Mouse (Mus musculus): ENCODE measurements around the gene Arl6ip6. TPM values are rescaled to one million over a fixed set of nuclear protein-coding genes. Genes with fewer than 3 reads are reported as not detected.

Gene Arl6ip6
- polyA plus RNA-seq (2015; fragmentation: Nextera tagmentation; extraction: Ambion mirVana): 19.6 and 21.4 TPM in 2 replicates

DNA sequence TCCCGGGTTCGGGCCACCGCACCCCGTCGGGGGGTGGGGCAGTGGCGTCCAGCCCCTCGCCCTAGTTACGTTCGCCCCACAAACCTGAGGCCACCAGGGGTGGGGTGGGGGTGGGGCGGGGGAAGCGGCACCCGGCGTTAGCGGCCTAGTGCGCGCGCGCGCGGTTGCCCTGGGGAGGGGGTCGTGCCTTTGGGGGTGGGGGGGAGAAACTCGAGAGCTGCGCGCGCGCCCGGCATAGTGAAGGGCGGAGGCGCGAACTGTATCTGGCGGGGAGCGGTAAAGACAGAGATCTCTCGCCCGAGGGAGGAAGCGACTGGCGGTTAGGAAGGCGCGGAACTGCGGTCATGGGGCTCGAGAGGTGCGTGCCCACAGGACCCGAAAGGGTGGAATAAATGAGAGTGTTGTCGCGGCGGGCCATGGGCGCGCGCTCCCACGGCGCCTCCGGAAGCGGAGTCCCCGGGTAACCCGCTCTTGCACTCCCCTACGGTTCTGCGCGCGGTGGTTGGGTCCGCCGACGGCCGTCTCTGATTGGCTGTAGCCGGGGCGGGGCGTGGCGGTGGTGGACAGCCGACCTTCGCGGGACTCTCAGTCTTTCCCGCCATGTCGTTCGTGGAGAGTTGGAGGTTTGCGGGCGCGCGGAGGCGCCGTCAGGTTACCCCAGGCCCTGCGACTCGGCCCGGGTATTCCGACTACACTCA lies at the start of gene Arl6ip6:
Gene Arl6ip6, plus strand, starts transcription at position 204 of the 698 bp plus-strand sequence.
- no peaks in the 10 kb centered on the region for H3K27me3 ChIP-seq (replicated peaks; ENCODE audit: control insufficient read depth, insufficient read depth, low read length)
- 0 out of 2 replicates have a peak, but pooled peaks cover 6% of the 10 kb centered on the region for H3K4me1 ChIP-seq (replicated peaks; ENCODE audit: control insufficient read depth, insufficient read depth, low read length)
- no peak for TF ChIP-seq CTCF (IDR thresholded peaks at IDR 0.05; ENCODE audit: low read depth)
- under 1% methylated on average over 80 of the region's 82 CpGs for WGBS
- H3K9me3 ChIP-seq (ENCODE audit: control insufficient read depth): no peaks in the 10 kb centered on the region
- peak within 1 kb of the TSS; percentile 84 for H3K4me3 ChIP-seq (ENCODE audit: low read depth, low read length)
- H3K36me3 ChIP-seq (ENCODE audit: control insufficient read depth, insufficient read depth): peaks cover 6% of the 10 kb centered on the region
- peak within 1 kb of the TSS; percentile 77 for H3K4me2 ChIP-seq (replicated peaks; ENCODE audit: low read depth)
- ATAC-seq: peak; percentile 90
- H3K27ac ChIP-seq (ENCODE audit: low read depth, low read length): peak within 1 kb of the TSS; percentile 98
- H3K9ac ChIP-seq (ENCODE audit: low read depth, low read length): peak within 1 kb of the TSS; percentile 81

DNA sequence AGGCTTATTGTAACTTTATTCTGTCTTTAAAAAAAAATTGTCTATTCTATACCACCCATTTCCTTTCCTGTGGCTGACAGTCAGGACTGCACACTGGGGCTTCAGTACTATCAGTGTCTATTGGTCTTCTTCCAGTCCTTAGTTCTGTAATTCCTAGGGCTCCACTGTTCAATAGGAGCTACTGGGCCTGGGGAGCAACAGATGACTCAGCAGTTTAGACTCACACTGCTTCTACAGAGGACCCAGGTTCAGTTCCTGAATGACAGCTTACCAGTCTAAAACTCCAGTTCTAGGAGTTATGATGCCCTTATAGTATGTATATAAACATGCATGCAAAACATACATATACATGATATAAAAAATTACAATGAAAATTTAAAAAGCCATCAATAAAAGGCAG lies 44.7 kb upstream of the Arl6ip6 start:
- Histone ChIP-seq H3K4me3 (ENCODE audit: low read depth, low read length) (no peak overlapping the region), H3K9me3 (ENCODE audit: control insufficient read depth) (no peaks in the 10 kb centered on the region), H3K36me3 (ENCODE audit: control insufficient read depth, insufficient read depth) (peaks cover 48% of the 10 kb centered on the region), H3K27ac (ENCODE audit: low read depth, low read length) (no peak overlapping the region), H3K4me2 (replicated peaks; ENCODE audit: low read depth) (no peak overlapping the region), H3K4me1 (replicated peaks; ENCODE audit: control insufficient read depth, insufficient read depth, low read length) (no peaks in the 10 kb centered on the region), H3K9ac (ENCODE audit: low read depth, low read length) (no peak overlapping the region), H3K27me3 (replicated peaks; ENCODE audit: control insufficient read depth, insufficient read depth, low read length) (no peaks in the 10 kb centered on the region)
- ATAC-seq: no peak
- no peak for TF ChIP-seq CTCF (IDR thresholded peaks at IDR 0.05; ENCODE audit: low read depth)

DNA sequence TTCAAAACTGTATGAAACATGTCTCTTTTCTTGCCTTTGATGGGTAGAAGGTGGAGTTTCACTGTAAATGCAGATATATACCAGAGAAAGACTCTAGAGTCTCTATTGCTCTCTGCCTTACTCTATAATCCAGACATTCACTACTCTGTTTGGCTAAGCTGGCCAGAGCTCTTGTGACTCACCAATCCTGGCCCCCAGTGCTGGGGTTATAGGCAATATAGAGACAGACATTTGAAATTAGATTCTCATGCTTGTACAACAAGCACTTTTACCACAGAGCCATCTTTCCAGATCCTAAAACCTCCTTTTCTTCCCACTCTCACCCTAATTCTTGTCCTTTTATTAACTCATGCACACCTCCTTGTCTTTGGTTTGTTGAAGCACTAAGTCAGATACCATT lies 17.6 kb upstream of the Arl6ip6 start:
- Histone ChIP-seq H3K9me3 (ENCODE audit: control insufficient read depth) (no peaks in the 10 kb centered on the region), H3K27me3 (replicated peaks; ENCODE audit: control insufficient read depth, insufficient read depth, low read length) (no peaks in the 10 kb centered on the region), H3K4me1 (replicated peaks; ENCODE audit: control insufficient read depth, insufficient read depth, low read length) (no peaks in the 10 kb centered on the region), H3K4me2 (replicated peaks; ENCODE audit: low read depth) (no peak overlapping the region), H3K9ac (ENCODE audit: low read depth, low read length) (no peak overlapping the region), H3K36me3 (ENCODE audit: control insufficient read depth, insufficient read depth) (peaks cover 18% of the 10 kb centered on the region), H3K27ac (ENCODE audit: low read depth, low read length) (no peak overlapping the region), H3K4me3 (ENCODE audit: low read depth, low read length) (no peak overlapping the region)
- ATAC-seq: no peak
- TF ChIP-seq CTCF (IDR thresholded peaks at IDR 0.05; ENCODE audit: low read depth): no peak

DNA sequence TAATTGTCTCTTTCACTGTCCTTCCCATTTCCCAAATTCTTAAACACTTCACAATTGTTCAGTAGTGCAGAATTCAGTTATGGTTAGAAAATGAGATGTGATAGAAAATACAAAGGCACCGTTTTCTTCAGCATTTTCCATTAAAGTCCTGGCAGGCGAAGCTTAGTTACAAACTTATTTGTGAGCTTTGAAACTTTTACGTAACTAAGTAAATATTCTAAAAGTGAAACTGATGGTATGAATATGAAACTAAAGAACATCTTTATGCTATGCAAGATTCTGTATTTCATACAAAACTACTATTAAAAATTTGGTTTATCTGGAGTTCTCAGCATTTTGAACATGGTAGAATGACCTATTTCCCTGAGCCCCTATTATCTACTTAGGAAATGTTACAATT lies 12.6 kb upstream of the Arl6ip6 start:
- Histone ChIP-seq H3K9me3 (ENCODE audit: control insufficient read depth) (no peaks in the 10 kb centered on the region), H3K27ac (ENCODE audit: low read depth, low read length) (no peak overlapping the region), H3K27me3 (replicated peaks; ENCODE audit: control insufficient read depth, insufficient read depth, low read length) (no peaks in the 10 kb centered on the region), H3K4me2 (replicated peaks; ENCODE audit: low read depth) (no peak overlapping the region), H3K4me1 (replicated peaks; ENCODE audit: control insufficient read depth, insufficient read depth, low read length) (no peaks in the 10 kb centered on the region), H3K9ac (ENCODE audit: low read depth, low read length) (no peak overlapping the region), H3K4me3 (ENCODE audit: low read depth, low read length) (no peak overlapping the region), H3K36me3 (ENCODE audit: control insufficient read depth, insufficient read depth) (peaks cover 17% of the 10 kb centered on the region)
- TF ChIP-seq CTCF (IDR thresholded peaks at IDR 0.05; ENCODE audit: low read depth): no peak
- 76% methylated on average over 3 of the region's 3 CpGs for WGBS
- no peak for ATAC-seq

DNA sequence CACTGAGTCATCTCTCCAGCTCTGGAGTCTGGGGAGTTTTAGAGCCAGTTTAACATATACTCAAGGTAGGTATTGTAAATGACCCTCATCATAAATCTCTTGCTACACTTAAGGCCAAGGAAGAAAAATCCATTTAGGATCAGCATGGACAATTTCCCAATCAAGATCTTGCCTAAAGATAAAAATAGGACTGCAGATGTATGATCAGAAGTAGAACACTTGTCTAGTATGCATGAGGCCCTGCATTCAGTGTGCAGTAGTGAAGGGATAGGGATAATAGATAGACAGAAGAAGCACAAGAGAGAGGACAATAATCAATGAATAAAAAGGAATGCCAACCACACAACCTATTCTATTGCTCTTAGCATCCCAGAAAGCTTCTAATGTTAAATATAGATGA lies 11.7 kb upstream of the Arl6ip6 start:
- no peak for TF ChIP-seq CTCF (IDR thresholded peaks at IDR 0.05; ENCODE audit: low read depth)
- Histone ChIP-seq H3K27ac (ENCODE audit: low read depth, low read length) (no peak overlapping the region), H3K9me3 (ENCODE audit: control insufficient read depth) (no peaks in the 10 kb centered on the region), H3K4me2 (replicated peaks; ENCODE audit: low read depth) (no peak overlapping the region), H3K36me3 (ENCODE audit: control insufficient read depth, insufficient read depth) (peaks cover 9% of the 10 kb centered on the region), H3K4me1 (replicated peaks; ENCODE audit: control insufficient read depth, insufficient read depth, low read length) (no peaks in the 10 kb centered on the region), H3K9ac (ENCODE audit: low read depth, low read length) (no peak overlapping the region), H3K27me3 (replicated peaks; ENCODE audit: control insufficient read depth, insufficient read depth, low read length) (no peaks in the 10 kb centered on the region), H3K4me3 (ENCODE audit: low read depth, low read length) (no peak overlapping the region)
- no peak for ATAC-seq

DNA sequence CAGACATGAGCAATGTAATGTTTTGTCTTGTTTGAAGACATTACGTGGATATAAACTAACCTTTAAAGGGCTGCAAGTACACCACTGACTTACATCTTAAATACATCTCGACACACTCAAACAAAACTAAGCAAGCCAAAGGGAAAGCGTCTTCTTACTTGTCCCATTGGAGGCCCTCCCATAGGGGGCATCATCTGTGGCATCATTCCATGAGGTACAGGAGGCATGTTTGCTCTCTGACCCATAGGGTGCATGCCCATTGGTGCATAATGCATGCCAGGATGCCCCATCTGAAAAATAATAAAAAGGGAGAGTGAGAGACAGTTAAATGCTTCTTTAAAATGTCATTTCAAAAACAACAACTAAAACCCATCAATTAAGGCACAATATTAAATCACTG lies 1.7 kb upstream of the Arl6ip6 start:
- no peak overlapping the region for H3K9ac ChIP-seq (ENCODE audit: low read depth, low read length)
- no peak for ATAC-seq

More for the DNA sequence above, 1.7 kb upstream of the Arl6ip6 start:
- no peaks in the 10 kb centered on the region; the same call in 1 of the 2 replicates for H3K36me3 ChIP-seq (ENCODE audit: control insufficient read depth, insufficient read depth)
- TF ChIP-seq CTCF (IDR thresholded peaks at IDR 0.05; ENCODE audit: low read depth): peak; percentile 55
- 60% methylated on average over 3 of the region's 3 CpGs for WGBS
- H3K4me2 ChIP-seq (replicated peaks; ENCODE audit: low read depth): peak overlapping the region; percentile 77
- H3K4me3 ChIP-seq (ENCODE audit: low read depth, low read length): peak overlapping the region; percentile 84
- no peak overlapping the region for H3K27ac ChIP-seq (ENCODE audit: low read depth, low read length)
- H3K27me3 ChIP-seq (replicated peaks; ENCODE audit: control insufficient read depth, insufficient read depth, low read length): no peaks in the 10 kb centered on the region
- 0 out of 2 replicates have a peak, but pooled peaks cover 6% of the 10 kb centered on the region for H3K4me1 ChIP-seq (replicated peaks; ENCODE audit: control insufficient read depth, insufficient read depth, low read length)
- H3K9me3 ChIP-seq (ENCODE audit: control insufficient read depth): no peaks in the 10 kb centered on the region
